Mouse (Mus musculus) brain, adult 2 months (tissue): Measurements from ENCODE around the gene Gabrg1.

Source experiments
- DNase-seq: peaks from one replicate; pipeline ENCODE4 v3.0.0; 2011; ENCODE audit warnings: low read depth, low spot score

The Gabrg1 gene

DNA sequence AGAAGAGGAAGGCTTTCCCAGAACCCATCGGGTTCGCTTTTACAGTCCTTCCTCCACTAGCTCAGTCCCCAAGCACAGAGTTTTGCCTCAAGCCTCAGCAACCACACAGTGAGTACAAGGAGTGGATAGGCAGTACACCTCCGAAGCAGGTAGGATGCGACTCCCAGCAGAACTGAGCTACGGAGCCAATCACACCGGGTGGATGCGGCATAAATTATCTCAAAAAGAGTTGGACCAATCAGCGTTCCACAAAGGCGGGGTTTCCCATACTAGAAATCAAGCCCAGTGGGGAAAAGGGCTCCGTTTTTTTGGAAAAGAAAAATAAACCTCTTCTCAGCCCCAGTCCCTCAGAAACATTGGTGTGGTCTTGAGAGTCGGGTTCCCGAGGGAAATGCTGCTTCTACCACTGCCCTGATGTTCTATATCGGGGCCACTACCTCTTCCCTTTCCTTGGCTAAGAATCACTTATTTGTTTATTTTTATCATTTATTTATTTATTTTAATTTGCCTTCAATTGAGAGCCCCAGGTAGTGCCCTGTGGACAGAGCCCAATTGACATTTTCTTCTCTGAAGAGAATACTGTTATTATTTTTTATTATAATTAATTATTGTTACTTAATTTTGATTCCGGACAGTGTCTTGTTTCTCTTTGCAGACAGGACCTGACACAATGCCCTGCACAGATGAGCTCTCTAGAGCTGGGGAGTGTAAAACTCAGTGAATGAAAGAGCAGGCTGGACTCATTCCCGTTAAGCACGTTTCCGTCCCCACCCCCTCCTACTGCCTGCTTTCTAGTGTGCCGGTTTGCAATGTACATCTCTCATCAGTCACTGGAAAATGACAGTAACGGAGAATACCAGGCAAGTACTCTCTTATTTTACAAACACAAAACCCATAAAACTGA is at the start of gene Gabrg1:
TSS of gene Gabrg1 (minus strand) at position 426 of the 904 bp plus-strand sequence.
- DNase-seq = peak; percentile 91

DNA sequence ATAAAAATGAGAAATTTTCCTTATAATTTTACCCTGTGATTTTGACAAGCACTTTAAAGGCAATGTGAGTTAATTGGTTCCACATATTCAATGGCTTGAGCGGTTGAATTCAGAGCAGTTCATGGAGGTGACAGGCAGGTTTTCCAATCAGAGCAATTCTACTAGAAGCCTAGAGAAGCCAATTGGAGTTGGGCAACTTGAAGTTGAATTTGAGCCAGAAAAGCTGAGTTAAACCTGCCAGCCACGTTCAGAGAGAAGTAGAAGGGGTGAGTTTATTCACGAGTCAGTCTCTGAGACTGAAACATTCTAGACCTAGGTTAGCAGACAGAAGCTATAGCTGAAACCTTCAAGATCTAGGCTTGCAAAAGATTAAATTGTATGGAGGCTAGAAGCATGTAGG is 41.6 kb upstream of the Gabrg1 start:
- no peak for DNase-seq

DNA sequence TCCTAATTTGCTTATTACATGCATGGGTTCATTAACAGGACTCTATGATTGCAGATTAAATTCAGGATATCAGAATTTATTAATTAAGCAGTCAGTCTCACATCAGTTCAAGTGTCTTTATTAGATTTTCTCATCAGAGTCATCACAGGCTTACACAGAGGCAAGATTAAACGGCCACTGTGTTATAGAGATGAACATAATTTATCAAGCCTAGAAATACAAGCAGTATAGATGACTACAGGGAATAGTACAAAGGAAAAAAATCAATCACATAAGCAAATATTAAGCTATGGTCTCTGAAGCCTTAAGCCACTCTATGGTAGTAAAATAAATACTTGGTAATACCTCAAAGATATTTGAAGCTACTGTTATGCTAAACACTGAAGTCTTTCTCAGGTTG is 27.7 kb upstream of the Gabrg1 start:
- DNase-seq = no peak

DNA sequence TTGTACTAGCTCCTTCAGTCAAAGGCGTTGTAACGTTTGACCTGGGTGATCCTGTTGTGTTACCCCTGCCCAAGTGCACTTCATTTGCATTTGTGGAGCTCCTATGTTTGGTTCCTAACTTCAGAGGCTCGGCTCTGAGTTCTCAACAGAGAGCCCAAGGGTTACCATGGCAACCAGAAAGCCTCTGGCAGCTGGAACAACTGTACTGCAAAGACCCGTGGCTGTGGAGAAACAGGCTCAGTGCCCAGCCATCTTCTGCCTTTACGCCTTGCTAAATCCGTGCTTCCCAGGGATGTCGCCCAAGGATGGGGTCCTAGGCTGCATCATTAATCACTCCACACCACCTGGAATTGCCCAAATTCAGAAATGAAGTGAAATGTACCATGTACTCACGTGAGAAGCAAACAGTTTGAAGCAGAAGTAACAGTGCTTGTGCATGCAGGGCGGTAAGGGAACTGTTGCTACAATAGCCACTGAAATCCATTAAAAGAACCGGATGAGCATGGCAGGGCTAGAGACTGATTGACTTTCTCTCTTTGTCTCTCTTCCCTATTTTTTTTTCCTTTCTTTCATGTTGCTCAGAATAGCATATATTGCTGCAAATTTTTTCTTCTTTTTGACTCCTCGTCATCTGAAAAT is 798 bp upstream of the Gabrg1 start:
- DNase-seq = peak; percentile 91

DNA sequence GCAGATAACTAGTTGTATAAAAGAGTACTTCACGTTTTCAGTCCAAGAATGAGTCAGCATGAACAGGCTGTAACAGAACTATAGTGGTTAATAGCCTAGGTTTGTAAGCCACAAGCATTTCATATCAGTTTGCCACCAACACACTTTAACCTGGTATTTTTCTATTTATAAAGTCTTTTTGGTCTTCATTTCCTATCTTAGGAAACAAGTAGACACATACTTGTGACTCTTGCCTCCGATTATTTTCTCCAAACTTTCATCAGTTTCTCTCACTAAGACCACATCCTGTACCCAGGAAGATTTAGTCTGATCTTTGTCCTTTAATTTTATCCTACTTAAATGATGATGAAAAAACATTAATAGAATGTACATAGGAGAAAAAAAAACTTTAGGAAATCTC is 23.7 kb downstream of the Gabrg1 start:
- no peak for DNase-seq

DNA sequence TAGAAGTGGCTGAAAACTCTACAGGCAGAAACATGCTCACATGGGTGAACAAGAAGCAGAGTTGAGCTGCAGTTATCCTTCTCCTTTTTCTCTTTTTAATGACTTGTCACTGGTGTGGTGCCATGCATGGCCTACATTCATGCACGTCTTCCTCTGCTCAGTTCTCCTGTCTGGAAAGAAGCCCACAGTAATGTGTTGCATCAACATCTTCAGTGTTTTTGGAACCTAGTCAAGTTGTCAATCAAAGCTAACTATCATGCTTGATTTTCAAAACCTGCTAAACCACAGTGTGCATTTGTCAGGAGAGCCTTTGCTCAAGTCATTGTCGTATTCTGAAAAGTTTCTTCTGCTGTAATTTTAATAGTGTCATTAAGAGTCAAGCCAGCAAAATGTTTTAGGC is 106.3 kb downstream of the Gabrg1 start:
- DNase-seq = no peak

DNA sequence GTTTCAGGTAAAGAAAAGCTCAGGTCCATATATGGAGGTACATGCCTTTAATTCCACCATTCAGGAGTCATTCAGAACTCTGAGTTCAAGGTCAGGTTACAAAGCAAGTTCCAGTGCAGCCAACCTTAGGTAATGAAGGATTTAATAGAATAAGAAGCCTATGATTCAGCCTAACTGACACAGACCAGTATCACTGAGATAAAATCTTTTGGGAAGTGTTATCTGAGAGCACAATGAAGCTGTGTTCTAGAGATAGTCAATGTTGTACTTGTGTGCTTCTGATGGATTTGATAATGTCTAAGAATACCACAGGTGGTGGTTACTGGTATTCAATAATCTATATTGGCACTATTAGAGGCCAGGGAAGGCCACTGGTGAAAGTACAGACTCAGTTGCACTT is 138.1 kb downstream of the Gabrg1 start:
- no peak for DNase-seq
